Mouse (Mus musculus) MN1 (cell line): ENCODE measurements at regions not wholly inside any gene's neighbourhood (a gene's known extent, or its start where the extent isn't known, plus 50 kb on each side); places are given as distances from the start of the nearest gene placed in this dataset.
A peak's percentile ranks its signal among the peaks of the same experiment; 100 is the strongest.

Experiments used
- DNase-seq: peaks from one replicate; pipeline ENCODE4 v3.0.0-alpha.2; 2016; ENCODE audit warnings: low spot score

- no peak for DNase-seq
Observed at GRCm38 (mm10) chr10:56893210-56893705, 516.1 kb downstream of the Gja1 start.

GRCm38 (mm10) chr10:56899640-56900274 lies 522.6 kb downstream of the Gja1 start:
- no peak for DNase-seq

GRCm38 (mm10) chr10:56900914-56901313 lies 523.8 kb downstream of the Gja1 start:
- DNase-seq = no peak

- no peak for DNase-seq
Observed at GRCm38 (mm10) chr10:56912711-56913110, 535.6 kb downstream of the Gja1 start.

GRCm38 (mm10) chr10:56914103-56914502 lies 537.0 kb downstream of the Gja1 start:
- DNase-seq = no peak

- DNase-seq = no peak
Observed at GRCm38 (mm10) chr10:56918412-56918811, 541.3 kb downstream of the Gja1 start.

- DNase-seq = no peak
Observed at GRCm38 (mm10) chr10:56920711-56921672, 543.9 kb downstream of the Gja1 start.

- no peak for DNase-seq
Observed at GRCm38 (mm10) chr10:56935174-56935573, 551.0 kb upstream of the Hsf2 start.

GRCm38 (mm10) chr10:56941972-56942371 lies 544.2 kb upstream of the Hsf2 start:
- no peak for DNase-seq

GRCm38 (mm10) chr10:56944434-56945145 lies 541.6 kb upstream of the Hsf2 start:
- DNase-seq = no peak

GRCm38 (mm10) chr10:56956728-56957127 lies 529.5 kb upstream of the Hsf2 start:
- no peak for DNase-seq

- DNase-seq = no peak
Observed at GRCm38 (mm10) chr10:56962096-56962807, 523.9 kb upstream of the Hsf2 start.

GRCm38 (mm10) chr10:56963215-56963614 lies 523.0 kb upstream of the Hsf2 start:
- DNase-seq = no peak

- no peak for DNase-seq
Observed at GRCm38 (mm10) chr10:56968913-56969312, 517.3 kb upstream of the Hsf2 start.

GRCm38 (mm10) chr10:56974812-56975211 lies 511.4 kb upstream of the Hsf2 start:
- no peak for DNase-seq

- no peak for DNase-seq
Observed at GRCm38 (mm10) chr10:56979601-56980000, 506.6 kb upstream of the Hsf2 start.

GRCm38 (mm10) chr10:56980821-56981220 lies 505.4 kb upstream of the Hsf2 start:
- DNase-seq = no peak

- DNase-seq = no peak
Observed at GRCm38 (mm10) chr10:56982526-56983190, 503.5 kb upstream of the Hsf2 start.

GRCm38 (mm10) chr10:56994969-56995368 lies 491.2 kb upstream of the Hsf2 start:
- DNase-seq = no peak

- DNase-seq = peak; percentile 21
Observed at GRCm38 (mm10) chr10:57000892-57001722, 485.1 kb upstream of the Hsf2 start.
